Mouse (Mus musculus): Measurements from ENCODE around the gene Upk3bl. TPM values are rescaled to one million over a fixed set of nuclear protein-coding genes. Genes with fewer than 3 reads are reported as not detected.
"Not testable (repeated sequence)": the region's sequence is repeated elsewhere in the genome, so short reads cannot be mapped to it uniquely, and the experiment has no call there.

Upk3bl gene
- polyA plus RNA-seq, 1 experiment from 2014 or later = not detected

GRCm38 (mm10) chr5:136027612-136028311 lies 26.5 kb upstream of the Upk3bl start:
- Histone ChIP-seq H3K27me3 (no peaks in the 10 kb centered on the region), H3K4me2 (replicated peaks) (no peak overlapping the region), H3K9ac (replicated peaks) (no peak overlapping the region), H3K9me3 (no peaks in the 10 kb centered on the region), H3K4me3 (replicated peaks) (no peak overlapping the region), H3K4me1 (replicated peaks) (no peaks in the 10 kb centered on the region), H3K36me3 (peaks cover 85% of the 10 kb centered on the region), H3K27ac (no peak overlapping the region)
- WGBS = 84% methylated on average over 11 of the region's 11 CpGs
- no peak for ATAC-seq

GRCm38 (mm10) chr5:136034868-136035267 lies 19.4 kb upstream of the Upk3bl start:
- WGBS = 85% methylated on average over 4 of the region's 4 CpGs
- ATAC-seq = no peak
- Histone ChIP-seq H3K4me1 (replicated peaks) (no peaks in the 10 kb centered on the region), H3K27me3 (no peaks in the 10 kb centered on the region), H3K36me3 (peaks cover 34% of the 10 kb centered on the region), H3K9ac (replicated peaks) (no peak overlapping the region), H3K9me3 (no peaks in the 10 kb centered on the region), H3K4me3 (replicated peaks) (no peak overlapping the region), H3K27ac (no peak overlapping the region), H3K4me2 (replicated peaks) (no peak overlapping the region)

GRCm38 (mm10) chr5:136035285-136035684 lies 19.0 kb upstream of the Upk3bl start:
- no peak for ATAC-seq
- Histone ChIP-seq H3K9me3 (no peaks in the 10 kb centered on the region), H3K27me3 (no peaks in the 10 kb centered on the region), H3K4me3 (replicated peaks) (no peak overlapping the region), H3K9ac (replicated peaks) (no peak overlapping the region), H3K27ac (no peak overlapping the region), H3K36me3 (peaks cover 30% of the 10 kb centered on the region), H3K4me2 (replicated peaks) (no peak overlapping the region), H3K4me1 (replicated peaks) (no peaks in the 10 kb centered on the region)
- WGBS = 86% methylated on average over 1 of the region's 1 CpGs

GRCm38 (mm10) chr5:136036667-136037066 lies 17.6 kb upstream of the Upk3bl start:
- Histone ChIP-seq H3K4me1 (replicated peaks) (no peaks in the 10 kb centered on the region), H3K4me2 (replicated peaks) (no peak overlapping the region), H3K27me3 (no peaks in the 10 kb centered on the region), H3K36me3 (peaks cover 16% of the 10 kb centered on the region), H3K4me3 (replicated peaks) (no peak overlapping the region), H3K9me3 (no peaks in the 10 kb centered on the region), H3K27ac (no peak overlapping the region), H3K9ac (replicated peaks) (no peak overlapping the region)
- WGBS = 86% methylated on average over 1 of the region's 1 CpGs
- ATAC-seq = no peak

GRCm38 (mm10) chr5:136038258-136039214 lies 15.8 kb upstream of the Upk3bl start, which contains the start of gene Upk3b:
Gene Upk3b, plus strand, starts transcription at chr5:136038496.
- WGBS = 83% methylated on average over 17 of the region's 17 CpGs

GRCm38 (mm10) chr5:136040210-136040609 lies 14.1 kb upstream of the Upk3bl start:
- Histone ChIP-seq H3K4me1 (replicated peaks) (no peaks in the 10 kb centered on the region), H3K36me3 (no peaks in the 10 kb centered on the region), H3K4me2 (replicated peaks) (no peak overlapping the region), H3K9ac (replicated peaks) (no peak overlapping the region), H3K4me3 (replicated peaks) (no peak overlapping the region), H3K27me3 (no peaks in the 10 kb centered on the region), H3K27ac (no peak overlapping the region), H3K9me3 (no peaks in the 10 kb centered on the region)
- WGBS = 44% methylated on average over 5 of the region's 5 CpGs
- ATAC-seq = no peak

More at GRCm38 (mm10) chr5:136038258-136039214, 15.8 kb upstream of the Upk3bl start, which contains the start of gene Upk3b:
- Histone ChIP-seq H3K9me3 (no peaks in the 10 kb centered on the region), H3K27ac (no peak within 1 kb of the TSS), H3K4me2 (replicated peaks) (no peak within 1 kb of the TSS), H3K4me3 (replicated peaks) (no peak within 1 kb of the TSS), H3K4me1 (replicated peaks) (no peaks in the 10 kb centered on the region), H3K9ac (replicated peaks) (no peak within 1 kb of the TSS), H3K27me3 (no peaks in the 10 kb centered on the region), H3K36me3 (no peaks in the 10 kb centered on the region)
- ATAC-seq = no peak

- no peaks in the 10 kb centered on the region for H3K4me1 ChIP-seq (replicated peaks)
- H3K4me3 ChIP-seq (replicated peaks) = no peak overlapping the region
- H3K9me3 ChIP-seq = no peaks in the 10 kb centered on the region
- no peak overlapping the region for H3K9ac ChIP-seq (replicated peaks)
- no peak for ATAC-seq
- no peak overlapping the region for H3K27ac ChIP-seq
- WGBS = 32% methylated on average over 2 of the region's 2 CpGs
- H3K27me3 ChIP-seq = no peaks in the 10 kb centered on the region
- H3K4me2 ChIP-seq (replicated peaks) = no peak overlapping the region
- no peaks in the 10 kb centered on the region for H3K36me3 ChIP-seq
Observed at GRCm38 (mm10) chr5:136041260-136041659, 13.0 kb upstream of the Upk3bl start.

GRCm38 (mm10) chr5:136041666-136042065 lies 12.6 kb upstream of the Upk3bl start:
- Histone ChIP-seq H3K4me1 (replicated peaks) (no peaks in the 10 kb centered on the region), H3K4me2 (replicated peaks) (no peak overlapping the region), H3K27me3 (no peaks in the 10 kb centered on the region), H3K36me3 (no peaks in the 10 kb centered on the region), H3K9ac (replicated peaks) (no peak overlapping the region), H3K27ac (no peak overlapping the region), H3K4me3 (replicated peaks) (no peak overlapping the region), H3K9me3 (no peaks in the 10 kb centered on the region)
- no peak for ATAC-seq
- WGBS = 97% methylated on average over 8 of the region's 8 CpGs

GRCm38 (mm10) chr5:136044865-136045264 lies 9.4 kb upstream of the Upk3bl start:
- H3K4me1 ChIP-seq (replicated peaks) = no peaks in the 10 kb centered on the region
- H3K27me3 ChIP-seq = no peaks in the 10 kb centered on the region
- WGBS = 78% methylated on average over 13 of the region's 13 CpGs
- H3K36me3 ChIP-seq = no peaks in the 10 kb centered on the region
- no peak overlapping the region for H3K4me3 ChIP-seq (replicated peaks)
- no peak overlapping the region for H3K4me2 ChIP-seq (replicated peaks)
- H3K9ac ChIP-seq (replicated peaks) = no peak overlapping the region
- H3K9me3 ChIP-seq = no peaks in the 10 kb centered on the region
- ATAC-seq = no peak
- no peak overlapping the region for H3K27ac ChIP-seq

GRCm38 (mm10) chr5:136045408-136045807 lies 8.9 kb upstream of the Upk3bl start:
- no peak overlapping the region for H3K4me3 ChIP-seq (replicated peaks)
- no peak for ATAC-seq
- WGBS = 49% methylated on average over 9 of the region's 9 CpGs

GRCm38 (mm10) chr5:136045987-136046386 lies 8.3 kb upstream of the Upk3bl start:
- Histone ChIP-seq H3K27me3 (no peaks in the 10 kb centered on the region), H3K9ac (replicated peaks) (no peak overlapping the region), H3K4me1 (replicated peaks) (no peaks in the 10 kb centered on the region), H3K4me3 (replicated peaks) (no peak overlapping the region), H3K9me3 (no peaks in the 10 kb centered on the region), H3K27ac (no peak overlapping the region), H3K4me2 (replicated peaks) (no peak overlapping the region), H3K36me3 (no peaks in the 10 kb centered on the region)
- 4% methylated on average over 10 of the region's 10 CpGs for WGBS
- no peak; the same call in 1 of the 2 replicates for ATAC-seq

More at GRCm38 (mm10) chr5:136045408-136045807, 8.9 kb upstream of the Upk3bl start:
- no peaks in the 10 kb centered on the region for H3K9me3 ChIP-seq
- no peak overlapping the region for H3K9ac ChIP-seq (replicated peaks)
- no peak overlapping the region for H3K4me2 ChIP-seq (replicated peaks)
- H3K27me3 ChIP-seq = no peaks in the 10 kb centered on the region
- H3K36me3 ChIP-seq = no peaks in the 10 kb centered on the region
- H3K27ac ChIP-seq = no peak overlapping the region
- H3K4me1 ChIP-seq (replicated peaks) = no peaks in the 10 kb centered on the region

GRCm38 (mm10) chr5:136048541-136048940 lies 5.8 kb upstream of the Upk3bl start:
- H3K9me3 ChIP-seq; H3K4me3 ChIP-seq (replicated peaks); H3K4me2 ChIP-seq (replicated peaks); H3K9ac ChIP-seq (replicated peaks); H3K27me3 ChIP-seq; H3K36me3 ChIP-seq; ATAC-seq; H3K27ac ChIP-seq: not testable (repeated sequence)
- peaks cover 11% of the 10 kb centered on the region for H3K4me1 ChIP-seq (replicated peaks)
